Mouse (Mus musculus): Measurements from ENCODE around the gene Arid1a.

GRCm38 (mm10) chr4:133658729-133659128 is 97.8 kb downstream of the Arid1a start:
- no peak for TF ChIP-seq POLR2A (IDR thresholded peaks at IDR 0.05; ENCODE audit: extremely low read depth, insufficient read depth, low read length)
- TF ChIP-seq CTCF (IDR thresholded peaks at IDR 0.05; ENCODE audit: low read depth, low read length) = no peak
